Mouse (Mus musculus): Measurements from ENCODE around the gene Gabrb3. TPM values are rescaled to one million over a fixed set of nuclear protein-coding genes. Genes with fewer than 3 reads are reported as not detected.
A peak's percentile ranks its signal among the peaks of the same experiment; 100 is the strongest.

Gabrb3 gene
- polyA plus RNA-seq, 1 experiment from 2014 or later: 0.58 TPM

DNA sequence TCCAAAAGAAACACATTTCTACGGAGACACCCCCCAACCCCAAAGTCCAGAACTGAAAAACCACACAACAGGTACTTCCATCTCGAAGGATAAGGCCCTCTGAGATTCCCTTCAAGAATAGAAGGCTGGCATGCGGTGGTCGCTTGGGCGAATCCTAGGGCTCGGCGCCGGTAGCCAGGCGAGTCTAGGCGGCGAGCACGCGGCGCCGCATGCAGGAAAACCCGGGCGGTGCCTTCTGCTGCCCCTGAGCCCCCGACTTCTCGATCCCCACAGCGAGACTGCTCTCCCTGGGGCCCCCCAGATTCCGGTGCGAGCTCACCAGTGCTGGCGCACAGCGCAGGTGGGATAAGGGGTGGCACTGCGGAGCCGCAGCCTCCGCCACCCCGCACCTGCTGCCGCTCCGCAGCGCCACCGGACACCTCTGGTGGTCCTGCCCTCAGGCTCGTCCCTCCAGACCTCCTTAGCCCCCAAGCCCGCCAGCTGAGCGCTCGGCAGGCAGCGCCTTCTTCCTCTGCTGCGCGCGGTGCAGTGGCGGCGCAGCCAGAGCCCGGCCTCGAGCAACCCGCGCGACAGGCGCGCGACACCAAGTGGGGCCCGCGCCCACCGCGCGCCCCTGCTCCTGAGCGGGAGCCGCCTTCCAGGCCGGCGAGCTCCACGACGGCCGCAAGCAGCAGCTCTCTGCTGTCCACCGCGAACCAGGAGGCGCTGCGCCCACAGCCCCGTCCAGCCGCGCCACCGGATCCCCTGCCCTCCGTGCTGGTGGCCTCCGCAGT lies 89.6 kb downstream of the Gabrb3 start:
- Histone ChIP-seq H3K9me3 (replicated peaks; ENCODE audit: control insufficient read depth, low read length) (no peaks in the 10 kb centered on the region), H3K4me1 (ENCODE audit: control insufficient read depth, insufficient read depth, low read length) (no peaks in the 10 kb centered on the region), H3K27me3 (ENCODE audit: control insufficient read depth, insufficient read depth, low read length) (peaks cover 44% of the 10 kb centered on the region), H3K4me2 (ENCODE audit: low read depth, low read length) (peak overlapping the region; percentile 61), H3K36me3 (ENCODE audit: control insufficient read depth, insufficient read depth) (no peaks in the 10 kb centered on the region), H3K27ac (ENCODE audit: low read length) (no peak overlapping the region), H3K4me3 (ENCODE audit: low read length) (peak overlapping the region; percentile 42), H3K9ac (ENCODE audit: low read length) (no peak overlapping the region)
- ATAC-seq (replicated peaks; ENCODE audit: extremely low read depth, insufficient read depth, low FRiP score): no peak
- 2% methylated on average over 72 of the region's 72 CpGs for WGBS

- H3K9ac ChIP-seq (ENCODE audit: low read length): no peak within 1 kb of the TSS
- H3K27me3 ChIP-seq (ENCODE audit: control insufficient read depth, insufficient read depth, low read length): peaks cover 44% of the 10 kb centered on the region
- WGBS: under 1% methylated on average over 59 of the region's 59 CpGs
- no peak for ATAC-seq (replicated peaks; ENCODE audit: extremely low read depth, insufficient read depth, low FRiP score)
- H3K9me3 ChIP-seq (replicated peaks; ENCODE audit: control insufficient read depth, low read length): no peaks in the 10 kb centered on the region
- H3K36me3 ChIP-seq (ENCODE audit: control insufficient read depth, insufficient read depth): no peaks in the 10 kb centered on the region
- H3K27ac ChIP-seq (ENCODE audit: low read length): no peak within 1 kb of the TSS
- H3K4me3 ChIP-seq (ENCODE audit: low read length): peak within 1 kb of the TSS; percentile 42
- H3K4me2 ChIP-seq (ENCODE audit: low read depth, low read length): peak within 1 kb of the TSS; percentile 61
- no peaks in the 10 kb centered on the region for H3K4me1 ChIP-seq (ENCODE audit: control insufficient read depth, insufficient read depth, low read length)
These were observed 90.2 kb downstream of the Gabrb3 start, which contains the start of gene Gabra5 for GRCm38 (mm10) chr7:57509681-57510141. Gene Gabra5 (minus strand): TSS chr7:57510059.

DNA sequence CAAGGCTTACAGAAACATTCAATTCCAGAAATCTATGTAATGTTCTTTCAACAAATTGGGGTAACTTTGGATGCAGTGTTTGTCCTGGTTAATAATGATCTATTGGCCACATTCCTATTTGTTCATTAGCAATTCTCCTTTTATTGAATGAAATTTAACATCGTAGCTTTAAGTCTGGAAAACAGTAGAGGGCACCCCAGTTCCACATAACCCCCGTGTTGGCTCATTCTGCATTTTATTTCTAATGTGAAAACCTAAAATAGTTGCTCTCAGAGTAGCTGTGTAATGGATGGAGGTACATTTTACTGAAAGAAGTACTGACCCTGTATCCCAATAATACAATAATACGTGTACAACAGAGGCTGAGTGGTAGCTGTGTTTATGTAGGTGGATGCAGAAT lies 93.5 kb downstream of the Gabrb3 start:
- Histone ChIP-seq H3K36me3 (ENCODE audit: control insufficient read depth, insufficient read depth) (no peaks in the 10 kb centered on the region), H3K9me3 (replicated peaks; ENCODE audit: control insufficient read depth, low read length) (no peaks in the 10 kb centered on the region), H3K27ac (ENCODE audit: low read length) (no peak overlapping the region), H3K4me1 (ENCODE audit: control insufficient read depth, insufficient read depth, low read length) (no peaks in the 10 kb centered on the region), H3K4me3 (ENCODE audit: low read length) (no peak overlapping the region), H3K27me3 (ENCODE audit: control insufficient read depth, insufficient read depth, low read length) (peaks cover 35% of the 10 kb centered on the region), H3K4me2 (ENCODE audit: low read depth, low read length) (no peak overlapping the region), H3K9ac (ENCODE audit: low read length) (no peak overlapping the region)
- no peak for ATAC-seq (replicated peaks; ENCODE audit: extremely low read depth, insufficient read depth, low FRiP score)
- WGBS: 30% methylated on average over 3 of the region's 3 CpGs

DNA sequence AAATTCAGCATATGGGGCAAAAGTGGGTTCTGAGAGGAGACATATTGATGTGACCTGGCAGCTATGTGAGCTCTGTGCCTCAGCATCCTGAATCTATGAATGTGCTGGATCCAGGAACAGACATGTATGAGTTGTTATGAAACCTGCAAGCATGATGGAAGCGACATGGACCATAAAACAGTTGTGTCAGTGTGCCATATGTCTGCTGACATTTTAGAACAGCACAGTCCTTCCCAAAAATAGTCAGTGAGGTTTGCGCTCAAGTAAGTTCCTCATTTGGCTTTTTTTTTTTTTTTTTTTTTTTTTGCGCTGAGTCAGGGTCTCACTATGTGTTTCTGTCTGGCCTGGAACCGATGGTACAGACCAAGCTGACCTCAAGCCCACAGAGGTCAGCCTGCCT lies 110.0 kb downstream of the Gabrb3 start:
- Histone ChIP-seq H3K9me3 (replicated peaks; ENCODE audit: control insufficient read depth, low read length) (no peaks in the 10 kb centered on the region), H3K4me1 (ENCODE audit: control insufficient read depth, insufficient read depth, low read length) (no peaks in the 10 kb centered on the region), H3K4me3 (ENCODE audit: low read length) (no peak overlapping the region), H3K27me3 (ENCODE audit: control insufficient read depth, insufficient read depth, low read length) (no peaks in the 10 kb centered on the region), H3K27ac (ENCODE audit: low read length) (no peak overlapping the region), H3K36me3 (ENCODE audit: control insufficient read depth, insufficient read depth) (no peaks in the 10 kb centered on the region), H3K9ac (ENCODE audit: low read length) (no peak overlapping the region), H3K4me2 (ENCODE audit: low read depth, low read length) (no peak overlapping the region)
- no peak for ATAC-seq (replicated peaks; ENCODE audit: extremely low read depth, insufficient read depth, low FRiP score)
- 87% methylated on average over 4 of the region's 4 CpGs for WGBS

DNA sequence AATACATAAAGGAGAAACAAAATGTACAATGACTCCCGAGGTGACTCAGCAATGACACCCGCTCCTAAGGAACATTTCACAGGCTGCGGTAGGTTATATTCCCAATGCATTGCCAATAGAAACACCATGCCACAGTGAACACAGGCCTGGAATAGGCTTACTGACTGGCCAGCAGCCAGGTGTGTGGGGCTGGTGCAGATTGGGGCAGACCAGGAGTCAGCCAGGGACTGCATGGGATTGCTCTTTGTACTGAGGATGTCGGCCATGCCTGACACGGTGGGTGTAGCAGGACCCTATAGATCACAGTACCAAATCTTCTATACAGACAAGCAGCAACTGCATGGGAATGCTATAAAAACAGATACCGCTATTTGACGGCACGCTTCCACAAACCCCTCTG lies 110.5 kb downstream of the Gabrb3 start:
- 82% methylated on average over 8 of the region's 8 CpGs for WGBS
- no peak for ATAC-seq (replicated peaks; ENCODE audit: extremely low read depth, insufficient read depth, low FRiP score)

DNA sequence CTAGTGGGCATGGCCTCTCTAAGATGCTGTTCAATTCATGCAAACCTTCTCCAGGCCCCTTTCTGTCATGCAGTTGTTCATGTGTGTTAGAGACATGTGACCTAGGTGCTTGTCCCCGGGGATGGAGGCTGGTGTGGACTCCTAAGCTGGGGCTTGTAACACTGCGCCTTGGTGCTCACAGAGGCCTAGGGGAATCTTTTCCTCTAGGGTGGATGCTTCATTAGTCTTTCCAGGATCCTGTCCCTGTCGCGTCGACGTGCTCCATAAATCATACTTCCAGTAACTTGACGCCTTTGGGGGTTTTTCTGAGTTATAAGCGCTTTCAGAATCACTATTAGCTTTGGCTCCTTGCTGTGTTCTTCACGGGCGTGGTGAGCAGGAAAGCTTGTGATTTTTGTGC lies 113.2 kb downstream of the Gabrb3 start:
- Histone ChIP-seq H3K27me3 (ENCODE audit: control insufficient read depth, insufficient read depth, low read length) (no peaks in the 10 kb centered on the region), H3K9me3 (replicated peaks; ENCODE audit: control insufficient read depth, low read length) (no peaks in the 10 kb centered on the region), H3K9ac (ENCODE audit: low read length) (no peak overlapping the region), H3K4me1 (ENCODE audit: control insufficient read depth, insufficient read depth, low read length) (no peaks in the 10 kb centered on the region), H3K4me3 (ENCODE audit: low read length) (no peak overlapping the region), H3K36me3 (ENCODE audit: control insufficient read depth, insufficient read depth) (no peaks in the 10 kb centered on the region), H3K27ac (ENCODE audit: low read length) (no peak overlapping the region), H3K4me2 (ENCODE audit: low read depth, low read length) (no peak overlapping the region)
- ATAC-seq (replicated peaks; ENCODE audit: extremely low read depth, insufficient read depth, low FRiP score): no peak
- 68% methylated on average over 10 of the region's 10 CpGs for WGBS

More for the DNA sequence above, 110.5 kb downstream of the Gabrb3 start:
- no peak overlapping the region for H3K9ac ChIP-seq (ENCODE audit: low read length)
- H3K27ac ChIP-seq (ENCODE audit: low read length): no peak overlapping the region
- H3K36me3 ChIP-seq (ENCODE audit: control insufficient read depth, insufficient read depth): no peaks in the 10 kb centered on the region
- no peaks in the 10 kb centered on the region for H3K27me3 ChIP-seq (ENCODE audit: control insufficient read depth, insufficient read depth, low read length)
- no peak overlapping the region for H3K4me2 ChIP-seq (ENCODE audit: low read depth, low read length)
- no peaks in the 10 kb centered on the region for H3K4me1 ChIP-seq (ENCODE audit: control insufficient read depth, insufficient read depth, low read length)
- H3K4me3 ChIP-seq (ENCODE audit: low read length): no peak overlapping the region
- no peaks in the 10 kb centered on the region for H3K9me3 ChIP-seq (replicated peaks; ENCODE audit: control insufficient read depth, low read length)

DNA sequence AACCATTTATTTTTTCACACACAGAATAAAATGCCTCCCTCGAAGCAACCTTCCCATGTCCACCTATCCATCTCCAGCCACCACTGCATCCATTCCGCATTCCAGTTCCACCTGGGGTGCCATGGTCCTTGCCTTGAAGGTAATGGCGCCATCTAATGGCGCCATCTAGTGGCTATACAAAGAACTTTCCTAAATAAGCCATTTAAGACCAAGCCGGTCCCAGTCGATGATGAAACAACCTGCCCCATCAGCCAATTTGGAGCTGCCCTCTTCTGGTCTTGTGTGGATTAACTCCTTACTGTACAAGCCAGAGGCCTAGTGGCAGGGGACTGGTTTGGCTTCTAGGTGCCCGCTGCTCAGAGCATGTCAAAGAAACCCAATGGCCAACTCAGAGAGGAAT lies 119.1 kb downstream of the Gabrb3 start:
- no peaks in the 10 kb centered on the region for H3K27me3 ChIP-seq (ENCODE audit: control insufficient read depth, insufficient read depth, low read length)
- H3K27ac ChIP-seq (ENCODE audit: low read length): no peak overlapping the region
- H3K4me1 ChIP-seq (ENCODE audit: control insufficient read depth, insufficient read depth, low read length): no peaks in the 10 kb centered on the region
- H3K4me2 ChIP-seq (ENCODE audit: low read depth, low read length): no peak overlapping the region
- no peak for ATAC-seq (replicated peaks; ENCODE audit: extremely low read depth, insufficient read depth, low FRiP score)
- H3K4me3 ChIP-seq (ENCODE audit: low read length): no peak overlapping the region
- WGBS: 19% methylated on average over 7 of the region's 7 CpGs
- H3K9me3 ChIP-seq (replicated peaks; ENCODE audit: control insufficient read depth, low read length): no peaks in the 10 kb centered on the region
- no peak overlapping the region for H3K9ac ChIP-seq (ENCODE audit: low read length)
- H3K36me3 ChIP-seq (ENCODE audit: control insufficient read depth, insufficient read depth): no peaks in the 10 kb centered on the region

DNA sequence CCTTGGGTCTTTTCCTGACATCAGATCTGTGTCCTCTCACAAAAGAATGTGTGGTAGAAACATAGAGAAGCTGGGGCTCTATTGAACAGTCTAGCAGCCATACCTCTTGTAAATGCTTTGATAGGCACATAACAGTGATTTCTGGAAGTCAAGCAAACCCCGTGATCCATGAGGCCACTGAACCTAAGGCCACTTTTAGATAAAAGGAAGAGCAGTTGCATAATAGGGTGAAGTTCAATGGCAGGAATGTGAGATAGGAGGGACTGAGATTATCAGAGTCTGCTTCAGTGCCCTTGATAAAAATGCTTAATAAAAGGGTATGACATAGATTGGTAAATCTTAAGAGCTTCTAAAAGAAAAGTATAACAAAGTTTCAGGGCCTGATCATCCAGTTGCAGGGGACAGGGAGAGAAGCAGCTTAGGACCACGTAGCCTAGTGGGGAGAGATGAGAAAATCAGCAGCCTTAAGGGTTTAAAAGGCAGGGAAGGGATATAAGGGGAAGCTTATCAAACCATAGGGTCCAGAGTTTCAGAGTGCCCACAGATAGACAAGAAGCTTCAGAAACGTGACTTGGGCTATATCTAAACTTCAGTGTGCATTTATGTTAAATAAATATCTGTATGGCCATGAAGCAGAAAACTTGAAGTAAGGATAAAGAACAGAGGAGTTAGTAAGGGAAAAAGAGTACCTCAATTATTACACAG lies 141.4 kb downstream of the Gabrb3 start:
- no peak for ATAC-seq (replicated peaks; ENCODE audit: extremely low read depth, insufficient read depth, low FRiP score)
- Histone ChIP-seq H3K9ac (ENCODE audit: low read length) (no peak overlapping the region), H3K36me3 (ENCODE audit: control insufficient read depth, insufficient read depth) (no peaks in the 10 kb centered on the region), H3K27ac (ENCODE audit: low read length) (no peak overlapping the region), H3K4me3 (ENCODE audit: low read length) (no peak overlapping the region), H3K4me1 (ENCODE audit: control insufficient read depth, insufficient read depth, low read length) (no peaks in the 10 kb centered on the region), H3K9me3 (replicated peaks; ENCODE audit: control insufficient read depth, low read length) (no peaks in the 10 kb centered on the region), H3K4me2 (ENCODE audit: low read depth, low read length) (no peak overlapping the region), H3K27me3 (ENCODE audit: control insufficient read depth, insufficient read depth, low read length) (no peaks in the 10 kb centered on the region)
- WGBS: 50% methylated on average over 3 of the region's 3 CpGs

DNA sequence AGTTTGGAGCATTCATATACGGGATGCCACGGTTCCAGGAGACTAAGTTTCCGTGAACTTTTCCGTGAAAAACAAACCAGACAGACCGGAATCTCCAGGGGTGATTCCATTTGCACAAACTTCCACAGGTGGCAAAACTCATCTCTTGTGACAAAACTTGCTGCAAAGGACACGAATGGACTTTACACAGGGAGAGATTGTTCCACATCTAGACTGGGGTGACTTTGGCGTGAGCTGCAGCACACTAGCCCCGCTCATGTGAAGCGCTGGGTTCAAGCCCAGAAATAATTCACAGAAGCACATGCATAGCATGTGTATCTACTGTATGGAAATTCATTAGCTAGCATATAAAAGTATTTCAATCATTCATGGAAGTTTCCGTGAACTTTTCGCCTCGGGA lies 144.9 kb downstream of the Gabrb3 start:
- H3K9ac ChIP-seq (ENCODE audit: low read length): no peak overlapping the region
- H3K9me3 ChIP-seq (replicated peaks; ENCODE audit: control insufficient read depth, low read length): no peaks in the 10 kb centered on the region
- ATAC-seq (replicated peaks; ENCODE audit: extremely low read depth, insufficient read depth, low FRiP score): no peak
- no peak overlapping the region for H3K4me2 ChIP-seq (ENCODE audit: low read depth, low read length)
- H3K36me3 ChIP-seq (ENCODE audit: control insufficient read depth, insufficient read depth): no peaks in the 10 kb centered on the region
- no peak overlapping the region for H3K27ac ChIP-seq (ENCODE audit: low read length)
- WGBS: 85% methylated on average over 12 of the region's 12 CpGs
- no peaks in the 10 kb centered on the region for H3K27me3 ChIP-seq (ENCODE audit: control insufficient read depth, insufficient read depth, low read length)
- H3K4me3 ChIP-seq (ENCODE audit: low read length): no peak overlapping the region
- no peaks in the 10 kb centered on the region for H3K4me1 ChIP-seq (ENCODE audit: control insufficient read depth, insufficient read depth, low read length)
